Mouse (Mus musculus): ENCODE results near the gene Tprgl.

Tprgl gene

GRCm38 (mm10) chr4:154118782-154119181 is 41.7 kb downstream of the Tprgl start:
- no peak for DNase-seq (ENCODE audit: low read depth, low spot score)

- DNase-seq (ENCODE audit: low read depth, low spot score): no peak
These were observed 44.0 kb downstream of the Tprgl start for GRCm38 (mm10) chr4:154116421-154116820.

- DNase-seq (ENCODE audit: low read depth, low spot score): no peak
These were observed 50.6 kb downstream of the Tprgl start for GRCm38 (mm10) chr4:154109850-154110243.

DNA sequence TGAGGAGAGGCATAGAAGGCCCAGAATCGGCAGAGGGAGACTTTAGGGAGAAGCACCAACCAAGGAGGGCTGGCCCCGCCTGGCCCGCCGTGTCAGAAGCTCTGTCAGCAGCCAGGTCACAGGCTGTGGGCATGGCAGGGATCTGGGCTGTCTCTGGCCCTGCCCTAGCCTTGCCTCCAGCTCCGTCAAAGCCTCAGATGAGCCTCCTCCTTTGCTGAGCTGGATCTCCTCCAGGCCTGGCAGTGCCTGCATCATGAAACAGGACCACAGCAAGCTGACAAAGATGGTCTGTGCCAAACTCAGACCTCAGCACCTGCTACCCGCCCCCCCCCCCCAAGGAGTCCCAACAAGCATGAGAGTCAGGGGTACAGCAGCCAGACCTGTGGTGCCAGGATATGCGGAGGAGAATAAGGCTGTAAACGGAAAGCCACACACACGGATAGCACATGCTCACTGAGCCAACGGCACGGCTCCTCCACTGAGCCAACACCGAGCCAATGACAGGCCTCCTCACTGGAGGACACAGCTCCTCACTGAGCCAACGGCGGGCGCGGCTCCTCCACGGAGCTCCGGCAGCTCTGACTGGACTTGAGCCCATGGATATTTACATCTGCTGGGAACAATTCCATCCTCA is 51.1 kb downstream of the Tprgl start:
- DNase-seq (ENCODE audit: low read depth, low spot score): peak; percentile 32
